Mouse (Mus musculus) left cerebral cortex, postnatal 14 days (tissue): Measurements from ENCODE around the gene Atrnl1. TPM values are rescaled to one million over a fixed set of nuclear protein-coding genes. Genes with fewer than 3 reads are reported as not detected.
A peak's percentile ranks its signal among the peaks of the same experiment; 100 is the strongest.

ENCODE experiments used
- DNase-seq, 2 experiments: peaks; one replicate each; pipeline ENCODE4 v3.0.0; 2021 to 2022; ENCODE audit warnings: low spot score in 2 of 2, mixed read lengths in 1 of 2
- intact Hi-C: fragments of 180-260 bp; cut with DNase I; formaldehyde crosslinking; loops from one replicate; pipeline ENCODE4 v1.15.1; 2025
- total RNA-seq, 2 experiments: library from RNA; stranded (reverse); gene quantifications; 2 replicates each; pipeline ENCODE4 v1.2.3; 2021

Atrnl1 gene
- total RNA-seq, 2 experiments from 2014 or later, result 110 to 123 TPM

DNA sequence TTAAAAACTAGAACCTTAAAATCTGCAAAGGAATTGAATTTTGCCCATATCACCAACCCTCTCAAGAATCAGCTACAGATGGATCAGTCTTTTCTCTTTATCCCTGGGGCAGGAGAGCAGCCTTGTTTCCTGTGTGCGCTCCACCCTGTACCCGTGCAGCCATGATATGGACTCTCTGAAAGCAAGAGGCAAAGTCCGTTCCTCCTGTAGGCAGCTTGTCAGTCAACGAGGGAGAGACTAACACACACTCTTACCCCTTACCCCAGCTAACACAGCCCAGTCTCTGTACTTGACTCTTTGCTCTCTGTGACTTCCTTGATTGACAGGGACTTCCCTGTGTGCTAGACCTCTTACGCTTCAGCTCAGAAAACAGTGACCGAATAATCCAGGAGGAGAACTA lies 333.8 kb downstream of the Atrnl1 start:
- intact Hi-C loops, result no loop called here
- no peak for DNase-seq

DNA sequence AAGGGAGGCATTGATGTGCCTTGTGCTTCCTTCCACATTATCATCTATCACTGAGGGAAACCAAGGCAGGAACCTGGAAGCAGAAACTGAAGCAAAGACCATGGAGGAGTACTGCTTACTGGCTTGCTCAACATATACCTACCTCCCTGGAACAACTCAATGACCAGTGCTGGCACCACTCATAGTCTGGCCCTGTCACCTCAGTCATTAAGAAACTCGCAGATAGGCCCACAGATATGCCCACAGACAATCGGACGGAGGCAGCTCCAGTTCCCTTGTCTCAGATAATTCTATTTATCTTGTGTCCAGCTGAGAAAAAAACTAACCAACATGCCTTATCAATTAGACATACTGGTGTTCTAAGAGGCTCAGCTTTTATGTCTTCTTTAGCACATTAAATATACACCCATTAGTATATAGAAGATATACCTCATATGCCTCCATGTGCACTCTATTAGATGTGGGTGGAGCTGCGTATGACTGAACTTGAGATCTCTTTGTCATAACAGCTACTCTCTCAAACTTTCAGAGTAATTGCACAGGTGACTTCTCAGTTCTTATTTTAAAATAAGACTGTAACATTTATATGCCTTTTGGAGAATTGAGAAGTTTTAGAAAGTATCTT lies 334.9 kb downstream of the Atrnl1 start:
- intact Hi-C loops, result no loop called here
- DNase-seq, result no peak

DNA sequence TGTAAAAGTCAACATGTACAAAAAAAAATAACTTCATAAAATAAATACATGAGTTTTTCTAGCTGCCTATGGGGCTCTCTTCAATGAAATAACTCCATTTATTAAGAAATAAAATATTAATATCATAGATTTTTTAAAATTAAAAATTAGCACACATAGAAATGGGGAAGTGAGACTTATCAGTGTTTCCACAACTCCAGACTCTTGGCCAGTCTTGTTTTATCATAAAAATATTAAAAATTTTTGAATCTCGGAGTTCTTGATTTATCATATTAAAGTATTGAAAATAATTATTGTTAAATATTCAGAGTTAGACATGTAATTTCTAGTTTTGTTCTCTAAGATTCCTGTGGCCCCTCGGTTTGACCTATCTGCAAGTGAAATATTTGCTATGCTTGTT lies 337.7 kb downstream of the Atrnl1 start:
- intact Hi-C loops, result no loop called here
- no peak for DNase-seq

DNA sequence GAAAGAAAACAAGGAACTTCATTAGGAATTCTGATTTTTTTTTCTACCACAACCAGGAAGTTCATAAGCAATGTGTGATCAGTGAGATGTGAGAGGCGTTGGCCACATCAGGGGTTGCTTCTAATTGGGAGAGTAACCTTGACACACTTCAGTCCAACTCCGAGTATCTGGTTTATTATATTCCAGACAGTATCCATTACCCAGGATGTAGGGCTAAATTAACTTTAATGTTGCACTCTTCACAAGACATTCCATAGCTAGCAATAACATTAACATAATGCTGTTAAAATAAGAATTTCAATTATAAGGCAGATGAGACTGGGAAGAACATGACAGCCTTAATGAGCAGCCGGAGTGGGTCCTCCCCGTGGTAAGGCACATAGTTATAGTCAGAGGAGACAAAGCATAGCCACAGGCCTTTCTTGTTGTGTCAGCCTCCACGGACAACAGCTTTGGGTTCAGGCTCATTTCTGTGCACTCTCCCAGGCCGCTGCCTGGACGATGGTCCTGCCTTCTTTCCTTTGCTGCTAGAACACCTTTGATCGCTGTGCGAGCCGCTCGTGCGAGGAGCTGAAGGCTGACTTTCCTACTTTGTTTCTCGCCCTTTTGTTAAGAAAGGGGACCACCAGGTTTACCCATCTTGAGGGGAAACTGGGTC lies 338.6 kb downstream of the Atrnl1 start:
- intact Hi-C loops, result no loop called here
- DNase-seq, result no peak

DNA sequence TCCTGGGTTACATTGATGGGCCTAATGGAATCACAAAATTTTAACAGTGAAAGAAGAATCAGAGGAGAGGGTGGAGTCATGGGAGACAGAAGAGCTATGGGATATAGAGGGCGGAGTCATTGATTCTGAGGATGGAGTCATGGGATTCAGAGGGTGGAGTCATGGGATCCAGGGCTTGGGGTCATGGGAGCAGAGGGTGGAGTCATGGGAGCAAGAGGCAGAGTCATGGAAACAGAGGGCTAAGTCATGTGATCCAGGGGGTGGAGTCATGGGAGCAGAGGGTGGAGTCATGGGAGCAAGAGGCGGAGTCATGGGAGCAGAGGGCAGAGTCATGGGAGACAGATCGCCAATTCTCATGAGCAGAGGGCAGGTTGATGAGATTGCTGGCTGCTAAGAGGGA lies 343.3 kb downstream of the Atrnl1 start:
- DNase-seq, result no peak

DNA sequence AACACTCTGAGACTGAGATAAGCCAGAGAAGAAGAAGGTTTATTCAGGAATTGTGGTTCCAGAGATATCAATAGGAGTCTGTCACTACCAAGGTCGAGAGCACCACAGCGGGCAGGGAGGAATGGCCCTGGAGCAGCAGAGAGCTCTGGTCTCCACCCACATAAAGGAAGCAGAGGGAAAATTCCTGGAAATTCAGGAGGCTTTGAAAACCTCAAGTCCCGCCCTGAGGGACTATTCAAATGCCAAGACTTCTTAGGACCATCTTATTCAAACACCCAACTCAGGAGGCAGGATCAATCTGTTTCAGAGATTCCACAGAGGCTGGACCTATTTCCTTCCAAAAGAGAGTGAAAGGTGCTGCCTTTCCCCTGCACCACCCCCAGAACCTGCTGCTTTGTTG lies 345.6 kb downstream of the Atrnl1 start:
- DNase-seq, result no peak
- intact Hi-C loops, result no loop called here

More for the DNA sequence above, 343.3 kb downstream of the Atrnl1 start:
- intact Hi-C loops, result no loop called here

GRCm38 (mm10) chr19:57957363-57957762 lies 346.5 kb downstream of the Atrnl1 start:
- DNase-seq, result no peak
- intact Hi-C loops, result no loop called here

DNA sequence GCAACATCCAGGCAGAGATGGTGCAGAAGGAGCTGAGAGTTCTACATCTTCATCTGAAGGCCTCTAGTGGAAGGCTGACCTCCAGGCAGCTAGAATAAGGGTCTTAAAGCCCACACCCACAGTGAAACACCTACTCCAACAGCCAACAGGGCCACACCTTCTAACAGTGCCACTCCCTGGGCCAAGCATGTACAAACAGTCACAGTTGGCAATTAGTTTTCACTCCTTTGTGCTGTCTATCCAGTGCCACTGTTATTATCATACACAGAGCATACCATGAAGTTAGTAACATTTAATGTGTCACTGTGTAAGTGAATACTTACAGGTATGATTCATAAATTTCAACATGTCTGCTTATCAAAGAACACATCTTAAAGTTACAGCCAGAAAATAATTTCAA lies 347.3 kb downstream of the Atrnl1 start:
- intact Hi-C loops, result no loop called here
- no peak for DNase-seq

- DNase-seq, result no peak
- intact Hi-C loops, result no loop called here
Observed at GRCm38 (mm10) chr19:57958726-57959125, 347.9 kb downstream of the Atrnl1 start.

DNA sequence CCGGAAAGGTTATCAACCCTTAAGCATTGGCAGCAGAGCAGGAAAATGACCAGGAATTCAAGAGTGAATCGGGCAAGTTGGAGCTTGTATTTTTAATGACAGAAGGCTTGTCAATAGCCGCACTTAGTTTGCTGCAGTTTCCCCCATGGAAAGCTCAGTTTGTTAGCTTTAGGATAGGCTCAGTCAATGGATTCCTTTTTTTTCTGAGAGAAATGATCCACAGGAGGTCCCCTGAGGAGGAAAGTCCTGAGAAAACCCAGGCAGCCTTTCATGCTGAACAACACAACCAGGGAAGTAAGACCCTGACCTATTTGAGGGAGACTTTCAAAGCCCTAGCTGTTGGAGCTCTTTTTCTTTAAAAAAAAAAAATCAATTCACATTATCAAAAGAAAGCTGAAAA lies 350.5 kb downstream of the Atrnl1 start:
- DNase-seq, result no peak
- intact Hi-C loops, result no loop called here

DNA sequence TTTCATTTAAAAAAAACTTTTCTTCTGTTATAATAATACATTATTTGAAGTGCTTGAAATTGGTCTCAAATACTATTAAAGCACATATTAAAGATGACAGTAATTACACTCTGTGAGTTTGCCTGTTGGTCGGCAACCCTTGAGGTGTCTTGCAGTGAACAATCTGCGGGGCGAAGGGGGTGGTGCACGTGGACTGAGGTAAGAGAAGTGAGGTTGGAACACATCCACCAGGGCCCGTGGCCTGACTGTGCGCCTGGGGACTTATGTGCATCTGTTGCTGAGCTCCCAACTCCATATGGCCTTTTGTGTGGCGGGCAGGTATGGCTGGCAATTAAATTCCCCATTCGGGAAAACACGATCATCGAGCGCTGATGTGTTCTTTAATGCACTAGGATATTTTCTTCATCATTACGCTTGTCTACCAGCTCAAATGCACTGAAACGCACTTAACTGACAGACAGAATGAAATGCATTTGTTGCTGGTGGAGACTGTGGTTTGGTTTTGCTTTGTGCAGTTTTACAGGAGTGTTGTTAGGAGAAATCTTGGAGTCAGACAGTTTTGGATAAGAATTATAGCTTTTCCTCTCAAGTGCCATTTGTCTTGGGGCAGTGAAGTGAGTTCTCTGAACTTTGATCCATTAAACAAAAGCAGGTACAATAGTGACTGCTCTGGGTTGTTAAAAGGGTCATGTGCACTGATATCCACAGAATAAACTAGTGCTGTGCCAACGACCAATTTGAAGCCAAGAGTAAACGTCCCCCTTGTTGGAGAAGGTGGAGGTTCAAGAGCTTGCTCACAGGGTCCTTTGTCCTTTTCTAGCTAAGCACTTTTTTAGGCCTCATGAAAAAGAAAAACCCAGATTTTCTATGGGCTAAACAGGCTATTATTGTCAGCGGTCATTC lies 351.2 kb downstream of the Atrnl1 start:
- intact Hi-C loops, result no loop called here
- no peak for DNase-seq

GRCm38 (mm10) chr19:57963874-57964273 lies 353.0 kb downstream of the Atrnl1 start:
- intact Hi-C loops, result no loop called here
- DNase-seq, result no peak

DNA sequence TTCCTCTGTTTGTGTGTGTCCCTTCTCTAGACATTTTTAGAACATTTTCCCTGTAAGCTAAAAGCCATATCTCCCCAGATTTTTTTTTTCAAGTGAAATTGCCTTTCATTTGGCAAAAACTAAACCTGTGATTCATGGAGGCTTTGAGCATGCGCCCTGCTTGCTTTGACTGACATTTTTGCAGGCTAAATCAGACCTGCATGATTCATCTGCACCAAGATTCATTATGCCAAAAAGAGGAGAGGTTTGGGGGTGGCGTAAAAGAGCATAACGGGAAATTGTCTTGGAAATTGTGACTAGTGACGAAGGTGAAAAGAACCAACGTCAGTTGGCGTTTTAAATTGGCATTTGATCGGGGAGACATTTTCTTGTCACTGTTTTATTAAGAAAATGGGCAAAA lies 358.9 kb downstream of the Atrnl1 start:
- intact Hi-C loops, result no loop called here
- DNase-seq, result peak; percentile 61 to 84

DNA sequence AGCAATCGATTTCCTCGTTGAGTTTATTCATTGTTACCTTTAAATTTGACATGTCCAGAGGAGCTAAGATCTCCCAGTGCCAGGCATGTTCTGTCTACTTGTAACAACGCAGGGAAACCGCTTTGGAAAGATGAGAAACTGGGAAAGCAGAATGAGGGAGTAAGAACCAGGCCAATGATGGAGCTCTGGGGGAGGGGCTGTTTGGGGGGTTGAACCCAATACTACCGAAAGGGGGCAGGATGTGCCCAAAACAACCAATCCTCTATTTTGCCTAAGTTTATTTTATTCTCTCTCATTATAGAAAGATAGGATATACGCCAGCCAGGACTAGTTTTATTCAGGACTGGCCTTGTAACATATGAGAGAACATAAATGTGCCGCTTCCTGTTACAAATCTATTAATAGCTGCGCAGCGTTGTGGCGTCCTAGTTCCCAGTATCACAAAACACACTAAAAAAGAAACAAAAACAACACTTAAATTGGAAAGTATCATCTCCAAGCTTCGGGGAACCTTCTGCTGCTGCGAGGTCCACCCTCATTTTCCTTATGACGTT lies 359.6 kb downstream of the Atrnl1 start:
- peak; percentile 32 to 37 for DNase-seq

GRCm38 (mm10) chr19:57975201-57975600 lies 364.4 kb downstream of the Atrnl1 start:
- DNase-seq, result no peak
- intact Hi-C loops, result no loop called here

More for the DNA sequence above, 359.6 kb downstream of the Atrnl1 start:
- intact Hi-C loops, result no loop called here

DNA sequence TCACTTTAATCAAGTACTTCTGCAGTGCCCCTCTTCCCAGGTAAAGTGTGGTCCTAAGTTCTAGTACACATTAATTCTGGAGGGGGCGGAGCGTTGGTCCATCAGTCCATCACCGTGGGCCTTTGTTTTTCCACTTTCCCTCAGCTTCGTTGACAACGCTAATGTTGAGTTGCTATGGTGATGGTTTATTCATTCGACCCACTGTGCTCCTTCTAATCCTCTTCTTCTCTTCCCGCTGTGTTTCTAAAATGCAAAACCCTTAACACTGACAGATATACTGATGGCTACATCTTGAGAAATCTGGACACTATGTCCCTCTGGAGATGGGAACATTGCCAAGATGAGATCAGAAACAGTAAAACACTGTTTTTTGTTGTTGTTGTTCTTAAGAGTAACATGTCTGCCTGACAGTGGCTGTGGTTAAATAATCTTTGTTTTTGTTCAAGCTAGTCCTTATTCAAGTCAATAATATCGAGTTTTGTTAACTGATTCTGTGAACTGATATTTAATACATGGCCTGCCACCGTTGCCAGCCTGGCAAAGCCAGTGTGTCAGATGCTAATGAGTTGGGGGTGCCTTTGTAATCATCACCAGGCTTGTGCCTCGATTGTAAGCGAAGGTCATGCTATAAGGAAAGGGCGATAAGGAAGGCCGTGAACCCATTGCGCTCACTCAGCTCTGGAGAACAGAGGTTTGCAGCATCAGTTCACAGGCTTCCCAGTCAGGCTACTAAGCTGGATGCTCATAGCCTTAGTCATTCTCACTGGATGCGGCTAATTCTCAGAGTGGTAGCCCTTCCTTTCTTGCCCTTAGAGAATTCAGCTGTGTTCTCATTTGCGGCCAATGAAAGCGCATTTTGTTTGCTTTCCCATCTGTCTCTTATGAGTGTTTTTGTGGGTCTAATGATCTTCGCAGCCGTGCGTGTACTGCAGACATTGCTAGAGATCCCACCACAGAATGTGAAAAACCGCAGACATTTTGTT lies 375.4 kb downstream of the Atrnl1 start:
- DNase-seq, result no peak
- intact Hi-C loops, result no loop called here

- intact Hi-C loops, result no loop called here
- no peak for DNase-seq
Observed at GRCm38 (mm10) chr19:57987696-57988393, 377.0 kb downstream of the Atrnl1 start.

- no peak for DNase-seq
- intact Hi-C loops, result no loop called here
Observed at GRCm38 (mm10) chr19:57988559-57989093, 377.8 kb downstream of the Atrnl1 start.
